Mouse (Mus musculus) bone marrow, adult 2 months (tissue): Measurements from ENCODE around the gene Med29. TPM values are rescaled to one million over a fixed set of nuclear protein-coding genes. Genes with fewer than 3 reads are reported as not detected.
"Not testable (repeated sequence)": the region's sequence is repeated elsewhere in the genome, so short reads cannot be mapped to it uniquely, and the experiment has no call there.

ENCODE experiments used
- H3K27ac ChIP-seq: fragments of 200-500 bp; 2 replicates; pipeline ENCODE4 v1.5.1; 2012; ENCODE audit warnings: low read depth, mild to moderate bottlenecking, control low read depth, inconsistent platforms, low read length; ENCODE audit not compliant: control insufficient read depth, poor library complexity, insufficient read depth
- H3K4me1 ChIP-seq: fragments of 200-500 bp; 2 replicates; pipeline ENCODE4 v1.6.1; 2011; ENCODE audit warnings: low read length; ENCODE audit not compliant: control insufficient read depth, insufficient read depth
- H3K4me3 ChIP-seq: fragments of 200-500 bp; replicated peaks from 2 replicates; pipeline ENCODE3; 2011; ENCODE audit warnings: mild to moderate bottlenecking, low read depth, low read length, control low read depth; ENCODE audit not compliant: control insufficient read depth
- CTCF ChIP-seq: fragments of 200-500 bp; IDR thresholded peaks from 2 replicates; pipeline ENCODE4 v1.5.1; 2011; ENCODE audit warnings: low read length, control low read depth; ENCODE audit not compliant: control insufficient read depth, insufficient read depth
- POLR2A ChIP-seq: fragments of 200-500 bp; IDR thresholded peaks from 2 replicates; pipeline ENCODE4 v1.6.1; 2011; ENCODE audit warnings: low read depth, mild to moderate bottlenecking, control low read depth, low read length, borderline replicate concordance; ENCODE audit not compliant: control insufficient read depth
- WGBS: fragments of 180-500 bp; shearing (Covaris S2); methylation state at CpG from one replicate; pipeline ENCODE4 v1.1.7; 2018; 5-methylcytosine and 5-hydroxymethylcytosine counted together
- polyA plus RNA-seq: library from polyadenylated mRNA; stranded (reverse); fragments of >200 nt; gene quantifications from 2 replicates; pipeline ENCODE4 v1.2.4, GENCODE M21; 2011; ENCODE audit warnings: low replicate concordance; ENCODE audit not compliant: missing spikeins, insufficient read depth, insufficient read length

Gene Med29
- polyA plus RNA-seq, 1 experiment = 24.2 TPM

- WGBS = 79% methylated on average over 3 of the region's 3 CpGs
- Histone ChIP-seq H3K4me3 (no peak overlapping the region), H3K4me1 (no peaks in the 10 kb centered on the region; the same call in 1 of the 2 replicates), H3K27ac (peak overlapping the region; percentile 52; the same call in 1 of the 2 replicates)
- TF ChIP-seq POLR2A = no peak
- TF ChIP-seq CTCF = no peak
Measured at GRCm38 (mm10) chr7:28410841-28411475, 18.4 kb upstream of the Med29 start.

GRCm38 (mm10) chr7:28401942-28402341 lies 9.4 kb upstream of the Med29 start:
- no peak overlapping the region for H3K4me3 ChIP-seq
- WGBS = 51% methylated on average over 3 of the region's 3 CpGs
- H3K27ac ChIP-seq = no peak overlapping the region; the same call in 1 of the 2 replicates
- TF ChIP-seq POLR2A = no peak
- TF ChIP-seq CTCF = no peak
- peaks cover 6% of the 10 kb centered on the region; the same call in 1 of the 2 replicates for H3K4me1 ChIP-seq

- WGBS = 48% methylated on average over 1 of the region's 1 CpGs
- peaks cover 6% of the 10 kb centered on the region; the same call in 1 of the 2 replicates for H3K4me1 ChIP-seq
- H3K27ac ChIP-seq = peak overlapping the region; percentile 28; the same call in 1 of the 2 replicates
- no peak for TF ChIP-seq CTCF
- no peak for TF ChIP-seq POLR2A
- no peak overlapping the region for H3K4me3 ChIP-seq
Measured at GRCm38 (mm10) chr7:28401030-28401429, 8.5 kb upstream of the Med29 start.

GRCm38 (mm10) chr7:28398696-28399340 lies 6.3 kb upstream of the Med29 start:
- Histone ChIP-seq H3K4me1 (peaks cover 6% of the 10 kb centered on the region; the same call in 1 of the 2 replicates), H3K27ac (no peak overlapping the region), H3K4me3 (no peak overlapping the region)
- 89% methylated on average over 10 of the region's 10 CpGs for WGBS
- TF ChIP-seq POLR2A (no peak), CTCF (no peak)

- TF ChIP-seq CTCF (no peak), POLR2A (no peak)
- WGBS = 76% methylated on average over 3 of the region's 3 CpGs
- H3K4me1 ChIP-seq = peaks cover 6% of the 10 kb centered on the region
- no peak overlapping the region for H3K4me3 ChIP-seq
- no peak overlapping the region for H3K27ac ChIP-seq
Measured at GRCm38 (mm10) chr7:28398000-28398399, 5.5 kb upstream of the Med29 start.

GRCm38 (mm10) chr7:28395425-28395824 lies 2.9 kb upstream of the Med29 start:
- 89% methylated on average over 4 of the region's 4 CpGs for WGBS
- H3K4me3 ChIP-seq = no peak overlapping the region
- H3K27ac ChIP-seq = no peak overlapping the region
- H3K4me1 ChIP-seq = no peaks in the 10 kb centered on the region; the same call in 1 of the 2 replicates
- no peak for TF ChIP-seq CTCF
- no peak for TF ChIP-seq POLR2A

- TF ChIP-seq POLR2A (no peak), CTCF (no peak)
Measured at GRCm38 (mm10) chr7:28393272-28393951, 904 bp upstream of the Med29 start.

GRCm38 (mm10) chr7:28390331-28390730 lies 2.2 kb downstream of the Med29 start:
- H3K27ac ChIP-seq = no peak overlapping the region
- TF ChIP-seq CTCF = no peak
- no peak for TF ChIP-seq POLR2A

More at GRCm38 (mm10) chr7:28393272-28393951, 904 bp upstream of the Med29 start:
- Histone ChIP-seq H3K4me1 (no peaks in the 10 kb centered on the region; the same call in 1 of the 2 replicates), H3K4me3 (peak overlapping the region; percentile 82), H3K27ac (peak overlapping the region; percentile 35)
- 6% methylated on average over 22 of the region's 22 CpGs for WGBS

GRCm38 (mm10) chr7:28387384-28387783 lies 5.1 kb downstream of the Med29 start:
- 78% methylated on average over 7 of the region's 7 CpGs for WGBS
- H3K27ac ChIP-seq = not testable (repeated sequence)

More at GRCm38 (mm10) chr7:28390331-28390730, 2.2 kb downstream of the Med29 start:
- Histone ChIP-seq H3K4me1 (peaks cover 2% of the 10 kb centered on the region), H3K4me3 (no peak overlapping the region)
- WGBS = 89% methylated on average over 3 of the region's 3 CpGs

GRCm38 (mm10) chr7:28386877-28387276 lies 5.6 kb downstream of the Med29 start:
- WGBS = 68% methylated on average over 6 of the region's 6 CpGs
- H3K4me1 ChIP-seq = peaks cover 14% of the 10 kb centered on the region

More at GRCm38 (mm10) chr7:28387384-28387783, 5.1 kb downstream of the Med29 start:
- not testable (repeated sequence) for H3K4me3 ChIP-seq
- H3K4me1 ChIP-seq = peaks cover 14% of the 10 kb centered on the region

More at GRCm38 (mm10) chr7:28386877-28387276, 5.6 kb downstream of the Med29 start:
- not testable (repeated sequence) for H3K27ac ChIP-seq, H3K4me3 ChIP-seq
